Mouse (Mus musculus) myocyte (in vitro differentiated cells): ENCODE results near the gene Cd151. TPM values are rescaled to one million over a fixed set of nuclear protein-coding genes. Genes with fewer than 3 reads are reported as not detected.

Source experiments
- H3K27me3 ChIP-seq: one replicate; pipeline ENCODE4 v1.6.1; 2011; ENCODE audit not compliant: control insufficient read depth, insufficient read depth, insufficient read length
- H3K36me3 ChIP-seq: one replicate; pipeline ENCODE4 v1.6.1; 2011; ENCODE audit not compliant: control insufficient read depth, insufficient read depth
- H3K4me2 ChIP-seq: one replicate; pipeline ENCODE4 v1.6.1; 2011; ENCODE audit warnings: low read depth, control low read depth
- H3K4me3 ChIP-seq: one replicate; pipeline ENCODE4 v1.5.1; 2011; ENCODE audit warnings: mild to moderate bottlenecking, control low read depth, moderate library complexity
- H3K79me2 ChIP-seq: one replicate; pipeline ENCODE4 v1.6.1; 2011; ENCODE audit not compliant: control insufficient read depth, insufficient read depth
- H3ac ChIP-seq: one replicate; pipeline ENCODE4 v1.6.1; 2011; ENCODE audit not compliant: control insufficient read depth, insufficient read length
- CEBPB ChIP-seq: IDR thresholded peaks from 2 replicates; pipeline ENCODE4 v1.6.1; 2011; ENCODE audit warnings: mild to moderate bottlenecking, moderate library complexity; ENCODE audit not compliant: poor library complexity, insufficient read depth, severe bottlenecking
- E2F4 ChIP-seq: IDR thresholded peaks from one replicate; pipeline ENCODE4 v1.6.1; 2011; ENCODE audit warnings: mild to moderate bottlenecking, control low read depth, moderate library complexity; ENCODE audit not compliant: insufficient read depth
- MAX ChIP-seq: IDR thresholded peaks from one replicate; pipeline ENCODE4 v1.6.1; 2011; ENCODE audit warnings: low read depth, mild to moderate bottlenecking, control low read depth
- MYOD1 ChIP-seq, 3 experiments: IDR thresholded peaks; one replicate each; pipeline ENCODE4 v1.6.1; 2011; ENCODE audit warnings: control low read depth in 2 of 3, low read depth in 2 of 3, mild to moderate bottlenecking in 2 of 3, moderate library complexity in 1 of 3; ENCODE audit not compliant: insufficient read length in 2 of 3, control insufficient read depth in 1 of 3
- MYOG ChIP-seq, 3 experiments: IDR thresholded peaks; one replicate each; pipeline ENCODE4 v1.6.1; 2011; ENCODE audit warnings: control low read depth in 2 of 3, low read depth in 2 of 3, mild to moderate bottlenecking in 2 of 3; ENCODE audit not compliant: insufficient read length in 2 of 3, control insufficient read depth in 1 of 3, insufficient read depth in 1 of 3
- POLR2A ChIP-seq: IDR thresholded peaks from one replicate; pipeline ENCODE4 v1.6.1; 2011; ENCODE audit warnings: low read depth, mild to moderate bottlenecking, control low read depth, moderate library complexity; ENCODE audit not compliant: insufficient read length
- POLR2AphosphoS2 ChIP-seq: IDR thresholded peaks from one replicate; pipeline ENCODE4 v1.6.1; 2011; ENCODE audit warnings: low read depth, control low read depth; ENCODE audit not compliant: insufficient read length
- REST ChIP-seq: IDR thresholded peaks from one replicate; pipeline ENCODE4 v1.6.1; 2011; ENCODE audit warnings: mild to moderate bottlenecking, control low read depth, moderate library complexity; ENCODE audit not compliant: insufficient read depth, insufficient read length
- SRF ChIP-seq: IDR thresholded peaks from one replicate; pipeline ENCODE4 v1.6.1; 2011; ENCODE audit warnings: low read depth; ENCODE audit not compliant: control insufficient read depth, insufficient read length
- TCF12 ChIP-seq: IDR thresholded peaks from one replicate; pipeline ENCODE4 v1.6.1; 2011; ENCODE audit warnings: mild to moderate bottlenecking, control low read depth; ENCODE audit not compliant: poor library complexity, insufficient read depth, severe bottlenecking
- TCF3 ChIP-seq: IDR thresholded peaks from one replicate; pipeline ENCODE4 v1.6.1; 2011; ENCODE audit warnings: low read depth, control low read depth; ENCODE audit not compliant: insufficient read length
- USF1 ChIP-seq: IDR thresholded peaks from one replicate; pipeline ENCODE4 v1.6.1; 2011; ENCODE audit warnings: low read depth, mild to moderate bottlenecking, control low read depth, moderate library complexity
- polyA plus RNA-seq: library from polyadenylated mRNA; unstranded; fragments of >200 nt; fragmentation: generic; extraction: Trizol; gene quantifications from one replicate; pipeline ENCODE4 v1.2.1, GENCODE M21; 2012; ENCODE audit warnings: missing spikeins

Cd151 gene
- polyA plus RNA-seq, 1 experiment = 267 TPM

DNA sequence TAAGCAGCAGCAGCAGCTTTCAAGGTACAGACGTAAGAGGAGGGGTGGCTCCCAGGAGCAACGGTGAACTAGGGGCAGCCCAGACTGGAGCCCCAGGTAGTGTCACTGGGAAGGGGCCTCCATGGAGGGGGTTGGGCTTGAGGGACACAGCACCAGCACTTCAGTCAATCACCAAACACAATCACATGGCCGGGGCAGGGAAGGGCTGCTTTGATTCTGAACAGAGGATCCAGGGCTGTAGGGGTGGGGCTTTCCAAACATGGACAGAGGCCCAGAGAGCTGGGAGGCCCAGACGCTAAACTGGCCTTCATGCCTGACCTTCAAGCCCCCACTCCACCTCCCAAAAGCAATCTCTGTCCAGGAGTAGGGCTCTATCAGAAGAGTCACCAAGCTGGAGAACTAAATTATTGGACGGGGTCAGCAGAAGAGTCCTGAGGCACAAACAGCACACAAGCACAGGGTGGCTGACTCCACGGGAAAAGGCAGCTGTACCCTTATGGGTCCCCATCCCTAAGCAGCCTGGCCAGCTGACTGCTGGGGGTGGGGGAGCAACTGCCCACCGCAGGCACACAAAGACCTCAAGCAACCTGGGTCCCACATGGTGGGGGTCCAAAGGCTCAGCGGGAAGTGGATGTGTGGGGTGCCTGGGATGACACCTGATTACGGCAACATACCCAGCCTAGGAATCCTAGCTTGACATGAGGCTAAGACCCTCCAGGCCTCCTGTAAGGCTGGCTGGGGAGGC is 37.2 kb upstream of the Cd151 start:
- Histone ChIP-seq H3K79me2 (peaks cover 4% of the 10 kb centered on the region), H3K4me2 (no peak overlapping the region), H3K27me3 (no peaks in the 10 kb centered on the region), H3ac (no peak overlapping the region), H3K4me3 (no peak overlapping the region), H3K36me3 (no peaks in the 10 kb centered on the region)
- TF ChIP-seq TCF3 (no peak), REST (no peak), POLR2AphosphoS2 (no peak), E2F4 (no peak), CEBPB (no peak), MAX (no peak), USF1 (no peak), MYOG (IDR thresholded peaks at IDR 0.05; ENCODE audit: control insufficient read depth in 1 of 3, insufficient read depth in 1 of 3, insufficient read length in 2 of 3, low read depth in 2 of 3) (no peak), TCF12 (no peak), POLR2A (no peak), MYOD1 (IDR thresholded peaks at IDR 0.05; ENCODE audit: control insufficient read depth in 1 of 3, insufficient read length in 2 of 3, low read depth in 2 of 3) (no peak), SRF (no peak)

- Histone ChIP-seq H3K4me3 (no peak overlapping the region), H3K4me2 (no peak overlapping the region), H3K79me2 (peaks cover 6% of the 10 kb centered on the region), H3ac (no peak overlapping the region), H3K27me3 (no peaks in the 10 kb centered on the region), H3K36me3 (no peaks in the 10 kb centered on the region)
- no peak for TF ChIP-seq CEBPB
- no peak for TF ChIP-seq REST
- no peak for TF ChIP-seq POLR2AphosphoS2
- TF ChIP-seq MYOD1 (IDR thresholded peaks at IDR 0.05; ENCODE audit: control insufficient read depth in 1 of 3, insufficient read length in 2 of 3, low read depth in 2 of 3) = no peak
- TF ChIP-seq TCF12 = no peak
- no peak for TF ChIP-seq MYOG (IDR thresholded peaks at IDR 0.05; ENCODE audit: control insufficient read depth in 1 of 3, insufficient read depth in 1 of 3, insufficient read length in 2 of 3, low read depth in 2 of 3)
- TF ChIP-seq E2F4 = no peak
- TF ChIP-seq POLR2A = no peak
- TF ChIP-seq SRF = no peak
- no peak for TF ChIP-seq MAX
- no peak for TF ChIP-seq USF1
- TF ChIP-seq TCF3 = no peak
Observed at GRCm38 (mm10) chr7:141430585-141431240, 36.5 kb upstream of the Cd151 start.

GRCm38 (mm10) chr7:141431434-141432185 is 35.6 kb upstream of the Cd151 start:
- H3K36me3 ChIP-seq = no peaks in the 10 kb centered on the region
- no peaks in the 10 kb centered on the region for H3K27me3 ChIP-seq
- H3ac ChIP-seq = no peak overlapping the region
- H3K4me2 ChIP-seq = no peak overlapping the region
- no peak overlapping the region for H3K4me3 ChIP-seq
- no peak for TF ChIP-seq SRF
- no peak for TF ChIP-seq CEBPB
- no peak for TF ChIP-seq REST
- TF ChIP-seq E2F4 = no peak
- TF ChIP-seq POLR2A = no peak
- no peak for TF ChIP-seq USF1
- TF ChIP-seq MYOD1 (IDR thresholded peaks at IDR 0.05; ENCODE audit: control insufficient read depth in 1 of 3, insufficient read length in 2 of 3, low read depth in 2 of 3) = no peak
- no peak for TF ChIP-seq MAX
- no peak for TF ChIP-seq MYOG (IDR thresholded peaks at IDR 0.05; ENCODE audit: control insufficient read depth in 1 of 3, insufficient read depth in 1 of 3, insufficient read length in 2 of 3, low read depth in 2 of 3)
- no peak for TF ChIP-seq POLR2AphosphoS2
- no peak for TF ChIP-seq TCF3
- no peak for TF ChIP-seq TCF12
- H3K79me2 ChIP-seq = peaks cover 7% of the 10 kb centered on the region

- Histone ChIP-seq H3ac (no peak overlapping the region), H3K4me2 (no peak overlapping the region), H3K79me2 (peaks cover 12% of the 10 kb centered on the region), H3K27me3 (no peaks in the 10 kb centered on the region), H3K36me3 (no peaks in the 10 kb centered on the region), H3K4me3 (no peak overlapping the region)
- TF ChIP-seq MYOG (IDR thresholded peaks at IDR 0.05; ENCODE audit: control insufficient read depth in 1 of 3, insufficient read depth in 1 of 3, insufficient read length in 2 of 3, low read depth in 2 of 3) = peak in 1 of 3 experiments; percentile 22
- no peak for TF ChIP-seq CEBPB
- TF ChIP-seq MYOD1 (IDR thresholded peaks at IDR 0.05; ENCODE audit: control insufficient read depth in 1 of 3, insufficient read length in 2 of 3, low read depth in 2 of 3) = peak in 1 of 3 experiments; percentile 27
Observed at GRCm38 (mm10) chr7:141432186-141432611, 35.0 kb upstream of the Cd151 start.
